Mouse (Mus musculus): ENCODE data around the gene Rbm4. TPM values are rescaled to one million over a fixed set of nuclear protein-coding genes. Genes with fewer than 3 reads are reported as not detected.

The Rbm4 gene
- total RNA-seq, 2 experiments from 2014 or later = 43.1 to 49.2 TPM

DNA sequence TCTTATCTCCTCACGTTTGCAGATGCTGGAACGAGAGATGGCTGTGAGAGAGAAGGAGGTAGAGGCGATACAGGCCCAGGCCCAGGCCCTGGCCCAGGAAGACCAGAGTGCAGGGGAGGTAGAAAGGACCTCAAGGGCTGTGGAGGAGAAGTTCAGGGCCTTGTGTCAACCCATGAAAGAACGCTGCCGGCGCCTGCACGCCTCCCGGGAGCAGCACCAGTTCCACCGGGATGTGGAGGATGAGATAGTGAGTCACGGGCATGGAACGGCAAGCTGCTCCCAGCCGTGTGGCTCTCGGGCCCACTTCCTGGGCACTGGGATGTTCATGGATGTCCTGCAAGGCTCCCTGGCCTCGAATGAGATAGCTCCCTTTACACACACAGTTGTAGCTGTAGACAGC is 49.7 kb downstream of the Rbm4 start:
- DNase-seq = no peak
- intact Hi-C loops (cut with DNase I) = no loop called here

DNA sequence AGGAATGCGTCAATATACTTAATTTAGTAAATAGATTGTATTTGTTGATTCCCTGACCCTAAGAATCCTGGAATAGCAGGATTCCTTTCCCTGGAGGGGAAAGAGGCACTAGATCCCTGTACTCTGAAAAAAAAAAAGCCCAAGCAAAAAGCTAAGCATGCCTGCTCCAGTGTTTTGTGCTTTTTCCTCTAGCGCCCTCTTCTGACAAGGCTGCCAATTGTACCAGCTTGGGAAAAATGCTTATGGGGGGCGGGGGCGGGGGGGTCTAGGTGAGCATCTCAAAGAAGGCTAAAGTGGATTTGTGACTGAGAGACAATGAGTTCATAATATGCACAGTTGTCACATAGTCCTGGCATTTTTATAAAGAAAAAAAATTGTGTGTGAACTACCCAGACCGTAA is 50.2 kb downstream of the Rbm4 start:
- intact Hi-C loops (cut with DNase I) = loop anchor here (1.0 to 2.0 kb wide), 2 partner anchors 114 to 245 kb away; partner anchors contain the start of gene 2010003K11Rik
- DNase-seq = peak in 1 of 2 experiments; percentile 57

DNA sequence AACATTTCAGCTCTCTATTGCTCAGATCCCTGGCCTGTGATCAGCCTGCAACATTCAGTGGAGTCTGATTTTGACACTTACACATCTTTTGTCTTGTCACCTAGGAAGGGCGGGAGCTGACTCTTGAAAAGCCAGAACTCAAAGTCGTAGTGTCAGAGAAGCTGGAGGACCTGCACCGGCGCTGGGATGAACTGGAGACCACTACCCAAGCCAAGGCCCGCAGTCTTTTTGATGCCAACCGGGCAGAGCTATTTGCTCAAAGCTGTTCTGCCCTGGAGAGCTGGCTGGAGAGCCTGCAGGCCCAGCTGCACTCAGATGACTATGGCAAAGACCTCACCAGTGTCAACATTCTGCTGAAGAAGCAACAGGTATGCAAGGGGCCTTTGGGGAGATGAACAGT is 51.5 kb downstream of the Rbm4 start:
- no peak for DNase-seq
- intact Hi-C loops (cut with DNase I) = loop anchor here (2.0 kb wide), 1 partner anchor 243 kb away; the partner anchor contains the start of gene 2010003K11Rik

- intact Hi-C loops (cut with DNase I) = no loop called here
Measured at GRCm38 (mm10) chr19:4741482-4741881, 52.2 kb downstream of the Rbm4 start.

GRCm38 (mm10) chr19:4739762-4740161 is 53.9 kb downstream of the Rbm4 start:
- DNase-seq = no peak
- intact Hi-C loops (cut with DNase I) = no loop called here

More at GRCm38 (mm10) chr19:4741482-4741881, 52.2 kb downstream of the Rbm4 start:
- no peak for DNase-seq

DNA sequence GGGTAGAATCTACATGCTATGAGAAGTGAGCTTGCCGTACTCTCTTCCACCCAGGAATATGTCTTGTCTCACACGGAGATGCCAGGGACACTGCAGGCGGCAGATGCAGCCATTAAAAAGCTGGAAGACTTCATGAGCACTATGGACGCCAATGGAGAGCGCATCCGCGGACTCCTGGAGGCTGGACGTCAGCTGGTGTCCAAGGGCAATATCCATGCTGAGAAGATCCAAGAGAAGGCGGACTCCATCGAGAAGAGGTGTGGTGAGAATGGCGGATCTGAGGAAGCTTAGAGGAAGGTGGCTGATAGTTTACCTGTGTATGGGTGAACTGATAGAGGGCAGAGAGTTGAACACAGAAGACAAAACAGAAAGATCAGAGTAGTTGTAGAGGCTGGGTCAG is 54.6 kb downstream of the Rbm4 start:
- intact Hi-C loops (cut with DNase I) = no loop called here

GRCm38 (mm10) chr19:4737866-4738265 is 55.8 kb downstream of the Rbm4 start:
- DNase-seq = no peak
- intact Hi-C loops (cut with DNase I) = no loop called here

More for the DNA sequence above, 54.6 kb downstream of the Rbm4 start:
- no peak for DNase-seq

Other genes starting within 250 kb of the Rbm4 start
- gene Lrfn4, start 178.2 kb downstream of the Rbm4 start, total RNA-seq (2021) = 10 to 100 TPM; 12.6 to 16.0 TPM
- gene Rce1, start 168.3 kb downstream of the Rbm4 start, total RNA-seq (2021) = 10 to 100 TPM; 14.9 to 16.2 TPM
- not detected for gene Gm960, start 95.2 kb downstream of the Rbm4 start, total RNA-seq (2021)
- under 1 TPM; 0.35 to 0.65 TPM for gene Sptbn2, start 82.7 kb downstream of the Rbm4 start, total RNA-seq (2021)
- gene Rbm4b, start 37.4 kb downstream of the Rbm4 start, total RNA-seq (2021) = 1 to 10 TPM; 6.5 to 6.7 TPM
- gene Gm21992, start 17.7 kb upstream of the Rbm4 start, total RNA-seq (2021) = 10 to 100 TPM; 16.8 to 17.8 TPM
- gene Rbm14, start 17.7 kb upstream of the Rbm4 start, total RNA-seq (2021) = 10 to 100 TPM; 33.8 to 34.6 TPM
- gene Ccs, start 45.4 kb upstream of the Rbm4 start, total RNA-seq (2021) = 10 to 100 TPM; 36.0 to 36.9 TPM
- not detected for gene Ccdc87, start 45.5 kb upstream of the Rbm4 start, total RNA-seq (2021)
- 10 to 100 TPM; 54.7 to 56.0 TPM for gene Ctsf, start 61.2 kb upstream of the Rbm4 start, total RNA-seq (2021)
- under 1 TPM; 0.37 to 0.53 TPM for gene Actn3, start 84.0 kb upstream of the Rbm4 start, total RNA-seq (2021)
- gene Zdhhc24, start 84.8 kb upstream of the Rbm4 start, total RNA-seq (2021) = 1 to 10 TPM; 4.0 to 5.0 TPM
- gene Bbs1, start 112.7 kb upstream of the Rbm4 start, total RNA-seq (2021) = 1 to 10 TPM; 5.1 to 5.3 TPM
- gene Dpp3, start 134.4 kb upstream of the Rbm4 start, total RNA-seq (2021) = 10 to 100 TPM; 37.4 to 38.2 TPM
- under 1 TPM; 0.53 to 0.94 TPM for gene Peli3, start 149.2 kb upstream of the Rbm4 start, total RNA-seq (2021)
- gene Mrpl11, start 168.2 kb upstream of the Rbm4 start, total RNA-seq (2021) = 10 to 100 TPM; 62.0 to 67.0 TPM
- gene Npas4, start 196.4 kb upstream of the Rbm4 start, total RNA-seq (2021) = under 1 TPM; 0.10 to 0.24 TPM
- gene Slc29a2, start 230.0 kb upstream of the Rbm4 start, total RNA-seq (2021) = 10 to 100 TPM; 21.2 to 23.9 TPM
- 10 to 100 TPM; 38.3 to 45.5 TPM for gene B4gat1, start 244.9 kb upstream of the Rbm4 start, total RNA-seq (2021)
- 1 to 10 TPM; 1.6 to 2.3 TPM for gene AC124502.3, start 245.0 kb upstream of the Rbm4 start, total RNA-seq (2021)
- 10 to 100 TPM; 13.5 to 15.6 TPM for gene Brms1, start 247.5 kb upstream of the Rbm4 start, total RNA-seq (2021)